Mouse (Mus musculus) adipocyte (in vitro differentiated cells): ENCODE measurements around the gene D11Wsu47e.

Experiments used
- DNase-seq: peaks from one replicate; pipeline ENCODE4 v3.0.0-alpha.2; 2016; ENCODE audit warnings: low spot score

The D11Wsu47e gene

DNA sequence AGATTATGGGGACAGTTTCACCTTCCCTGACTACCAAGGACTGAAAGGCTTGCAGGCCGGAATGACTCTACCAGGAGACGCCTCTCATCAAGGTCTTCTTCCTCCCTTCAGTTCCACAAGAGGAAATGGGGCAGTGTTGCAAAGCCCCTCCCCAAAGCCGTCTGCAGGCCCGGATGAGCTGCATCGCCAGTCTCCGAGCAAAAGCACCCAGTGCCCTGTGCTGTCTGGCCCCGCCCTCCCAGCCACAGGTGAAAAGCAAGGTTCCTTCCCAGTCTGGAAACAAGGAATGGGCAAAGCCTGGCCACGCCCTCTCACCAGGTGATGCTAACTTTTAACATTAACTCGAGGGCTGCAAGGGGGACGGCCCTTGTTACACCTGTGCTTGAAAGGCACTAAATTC, 17.6 kb upstream of the D11Wsu47e start:
- no peak for DNase-seq

DNA sequence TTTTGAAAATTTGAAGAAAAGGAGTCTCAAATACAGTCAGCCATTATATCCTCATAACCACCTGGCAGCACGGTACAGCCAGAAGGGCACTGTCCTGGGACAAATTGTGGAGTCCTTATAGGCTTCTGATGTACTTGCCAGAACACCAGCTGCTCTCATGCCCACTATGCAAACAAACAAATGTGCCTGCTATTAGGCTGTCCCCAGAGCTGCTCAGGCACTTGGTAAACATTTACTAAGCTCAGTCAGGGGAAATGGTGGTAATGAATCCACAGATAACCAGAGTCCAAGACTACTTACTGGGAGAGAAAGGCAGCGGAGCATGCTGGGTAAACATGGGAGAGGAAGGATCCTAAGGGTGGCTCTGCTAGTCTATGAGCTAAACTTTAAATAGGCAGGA, 17.1 kb upstream of the D11Wsu47e start:
- no peak for DNase-seq

- no peak for DNase-seq
Measured at GRCm38 (mm10) chr11:113667704-113668103, 16.5 kb upstream of the D11Wsu47e start.

DNA sequence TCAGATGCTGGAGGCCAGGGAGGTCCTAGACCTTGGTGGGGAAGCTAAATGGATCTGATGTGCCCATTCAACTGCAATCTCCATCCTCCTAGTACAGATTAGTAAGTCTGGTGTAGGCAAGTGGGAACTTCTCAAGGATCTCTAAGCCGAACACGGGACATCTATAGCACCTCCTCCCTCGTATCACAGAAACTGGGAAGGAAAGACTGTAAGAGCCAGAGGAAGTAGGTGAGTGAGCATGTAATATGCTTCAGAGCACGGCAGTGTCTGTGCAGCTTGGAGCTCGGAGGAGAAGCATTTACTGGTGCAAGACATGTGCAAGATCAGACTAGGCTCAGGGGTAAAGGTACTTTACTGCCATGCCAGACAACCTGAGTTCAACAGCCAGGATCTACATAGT, 15.4 kb upstream of the D11Wsu47e start:
- no peak for DNase-seq

DNA sequence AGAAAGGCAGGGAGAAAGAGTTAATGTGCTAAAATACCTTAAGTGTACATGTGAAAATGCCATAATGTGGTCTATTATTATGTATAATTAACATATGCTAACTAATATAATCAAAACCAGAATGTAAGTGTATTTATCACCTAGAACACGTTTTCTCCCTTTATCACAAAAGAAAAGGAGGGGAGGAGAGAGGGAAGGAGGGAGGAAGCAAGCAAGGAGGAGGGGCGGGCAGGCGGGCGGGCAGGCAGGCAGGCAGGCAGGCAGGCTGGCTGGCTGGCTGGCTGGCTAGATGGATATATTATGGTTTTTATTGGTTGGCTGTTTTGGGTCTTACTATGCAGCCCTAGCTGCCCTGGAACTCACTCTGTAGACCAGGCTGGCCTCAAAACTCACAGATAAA, 14.5 kb upstream of the D11Wsu47e start:
- no peak for DNase-seq

DNA sequence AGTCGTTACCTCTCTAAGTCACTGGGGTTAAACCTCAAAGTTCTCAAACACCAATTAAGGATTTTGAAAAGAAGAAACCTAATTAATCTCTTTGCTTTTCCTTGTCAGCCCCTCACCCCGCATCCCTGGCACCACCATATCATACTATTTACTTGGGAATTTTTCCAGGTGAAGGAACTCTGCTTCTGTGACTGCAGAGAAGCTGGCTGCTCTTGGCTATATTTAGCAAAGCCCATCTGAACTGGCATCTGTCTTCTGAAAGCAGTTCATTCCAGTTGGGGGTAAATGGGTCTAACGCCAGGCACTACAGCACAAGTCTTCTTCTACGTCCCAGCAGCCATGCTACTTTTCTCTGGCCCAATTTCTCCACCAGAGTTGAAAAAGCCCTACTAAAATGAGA, 10.6 kb upstream of the D11Wsu47e start:
- no peak for DNase-seq

DNA sequence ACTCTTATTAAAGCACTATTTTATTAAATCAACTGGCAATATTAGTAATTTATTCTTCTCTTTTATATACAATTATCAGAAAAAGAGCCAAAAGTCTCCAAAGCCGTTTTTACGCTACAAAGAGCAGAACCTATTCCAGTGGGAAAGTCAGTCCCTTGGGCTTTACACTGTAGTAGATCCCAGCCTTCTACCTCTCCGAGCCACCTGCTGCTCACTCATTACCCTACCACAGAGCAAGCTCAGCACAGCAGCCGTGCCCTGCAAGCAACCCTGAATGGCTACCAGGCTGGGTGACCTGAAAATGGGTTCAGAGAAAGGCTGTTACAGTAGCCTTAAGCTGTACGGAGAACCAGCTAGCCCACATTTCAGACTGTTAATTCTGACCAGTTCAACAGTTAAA, 9.6 kb upstream of the D11Wsu47e start:
- no peak for DNase-seq

GRCm38 (mm10) chr11:113676847-113677246, 7.4 kb upstream of the D11Wsu47e start:
- no peak for DNase-seq

DNA sequence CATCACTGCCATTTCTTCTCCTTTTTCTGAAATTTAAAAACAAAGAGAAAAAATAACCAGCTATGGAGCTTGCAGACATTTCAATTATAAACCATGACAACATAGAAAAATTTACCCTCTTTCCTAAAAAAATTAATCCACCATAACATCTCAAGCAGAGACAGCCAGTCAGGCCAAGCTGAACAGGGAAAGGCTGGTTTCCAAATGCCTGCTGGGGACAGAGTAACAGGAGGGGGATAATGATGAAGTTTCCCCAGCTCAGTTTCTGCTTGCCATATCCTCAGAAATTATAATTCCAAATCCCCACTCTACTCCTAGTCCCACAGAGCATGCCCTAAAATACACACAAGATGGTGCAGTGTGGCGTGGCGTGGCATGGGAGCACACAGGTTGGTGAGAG, 6.8 kb upstream of the D11Wsu47e start:
- DNase-seq: no peak

GRCm38 (mm10) chr11:113678373-113678772, 5.8 kb upstream of the D11Wsu47e start:
- DNase-seq: no peak

DNA sequence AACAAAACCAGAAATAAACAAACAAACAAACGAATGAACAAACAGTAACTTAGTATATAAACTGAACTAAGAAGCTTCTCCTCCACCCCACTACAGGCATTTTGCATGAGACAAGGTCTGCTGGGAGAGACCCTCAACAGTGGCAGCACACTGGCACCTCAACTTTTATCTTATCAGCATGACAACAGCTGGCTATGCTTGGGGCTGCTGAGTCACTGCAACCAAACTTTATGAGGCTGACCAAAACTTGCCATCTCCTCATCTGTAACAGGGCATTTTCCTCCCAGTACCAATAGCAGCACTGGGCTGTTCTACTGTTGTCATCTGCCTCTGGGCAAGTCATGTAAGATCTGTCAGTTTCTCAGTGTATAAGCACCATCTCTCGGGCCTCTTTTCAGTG, 3.3 kb upstream of the D11Wsu47e start:
- no peak for DNase-seq

- DNase-seq: peak; percentile 66
Measured at GRCm38 (mm10) chr11:113681979-113682378, 2.2 kb upstream of the D11Wsu47e start.

DNA sequence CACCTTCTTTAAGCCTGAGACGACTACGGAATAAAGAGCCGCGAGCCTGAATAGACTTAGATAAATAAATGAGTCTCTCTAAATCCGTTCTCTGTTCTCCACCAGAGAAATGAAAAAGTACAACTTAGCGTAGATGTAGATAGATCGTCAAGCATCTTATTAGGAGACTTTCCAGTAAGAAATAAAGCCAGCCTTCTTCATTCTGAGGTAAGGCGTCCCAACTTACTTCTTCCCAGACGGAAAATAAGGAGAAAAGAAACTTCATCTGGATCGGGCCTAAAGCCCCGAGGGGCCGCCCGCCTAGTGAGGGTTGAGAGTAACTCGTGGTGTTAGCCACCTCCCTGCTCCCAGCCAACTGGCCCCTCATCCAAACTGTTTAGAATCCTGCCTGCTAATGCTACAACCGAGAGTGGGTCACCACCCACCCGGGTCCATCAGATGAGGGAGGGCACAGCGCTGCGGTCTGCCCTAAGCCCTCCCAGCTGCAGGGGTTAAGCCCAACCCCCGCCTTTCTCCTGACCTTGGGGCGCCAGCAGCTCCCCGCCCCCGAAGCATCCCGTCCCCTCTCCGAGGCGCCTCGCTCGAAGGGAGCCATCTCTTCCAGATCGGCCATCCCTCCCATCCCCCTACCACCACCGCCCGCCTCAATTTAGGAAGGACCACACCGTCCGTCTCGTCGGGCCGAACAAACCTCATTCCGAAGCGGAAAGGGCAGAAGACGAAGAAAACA, 1.1 kb upstream of the D11Wsu47e start:
- DNase-seq: peak; percentile 34

- DNase-seq: peak; percentile 30
Measured at GRCm38 (mm10) chr11:113683627-113683956, 620 bp upstream of the D11Wsu47e start.

- DNase-seq: no peak
Measured at GRCm38 (mm10) chr11:113684707-113685426, 655 bp downstream of the D11Wsu47e start.

DNA sequence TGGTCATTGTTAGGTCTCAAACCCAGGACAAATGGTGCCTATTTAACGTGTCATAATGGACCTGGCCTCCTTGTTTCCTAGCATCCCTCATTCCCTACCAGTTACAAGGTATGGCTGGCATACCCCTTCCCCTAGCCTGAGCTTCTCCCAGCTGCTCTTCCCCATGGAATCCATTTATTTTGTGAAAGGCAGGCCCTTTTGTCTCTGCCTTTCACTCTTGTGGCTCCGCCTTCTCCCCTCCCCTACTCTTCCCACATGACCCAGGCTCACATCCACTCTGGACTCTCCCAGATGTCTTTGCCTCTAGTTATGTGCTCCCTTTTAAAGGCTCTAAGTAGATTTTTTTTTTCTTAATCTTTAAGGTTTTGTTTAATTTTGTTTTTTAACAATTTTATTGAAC, 2.8 kb downstream of the D11Wsu47e start:
- peak; percentile 70 for DNase-seq

- DNase-seq: no peak
Measured at GRCm38 (mm10) chr11:113690506-113690905, 6.3 kb downstream of the D11Wsu47e start.

GRCm38 (mm10) chr11:113691318-113691717, 7.1 kb downstream of the D11Wsu47e start:
- no peak for DNase-seq

GRCm38 (mm10) chr11:113691851-113692250, 7.6 kb downstream of the D11Wsu47e start:
- no peak for DNase-seq

GRCm38 (mm10) chr11:113697571-113697970, 13.4 kb downstream of the D11Wsu47e start:
- DNase-seq: no peak

GRCm38 (mm10) chr11:113698013-113698545, 13.9 kb downstream of the D11Wsu47e start:
- DNase-seq: peak; percentile 38

DNA sequence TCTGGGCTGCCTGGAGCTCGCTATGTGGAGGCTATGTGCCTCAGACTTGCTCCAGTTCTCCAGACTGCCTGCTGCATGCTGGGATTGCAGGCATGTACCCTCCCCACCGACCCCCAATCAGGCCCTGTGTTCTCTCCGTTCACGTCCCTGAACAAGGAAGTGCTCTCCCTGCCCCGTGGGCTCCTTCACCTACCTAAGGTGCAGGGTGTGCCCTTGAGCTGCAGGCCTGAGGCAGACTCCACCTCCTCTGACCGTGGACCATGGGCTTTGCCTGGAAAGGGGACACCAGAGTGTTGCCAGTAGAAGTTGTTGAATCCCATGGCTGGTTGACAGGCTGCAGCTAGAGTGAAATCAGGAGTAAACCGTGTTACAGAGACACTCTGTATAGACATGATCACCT, 15.4 kb downstream of the D11Wsu47e start:
- no peak for DNase-seq

DNA sequence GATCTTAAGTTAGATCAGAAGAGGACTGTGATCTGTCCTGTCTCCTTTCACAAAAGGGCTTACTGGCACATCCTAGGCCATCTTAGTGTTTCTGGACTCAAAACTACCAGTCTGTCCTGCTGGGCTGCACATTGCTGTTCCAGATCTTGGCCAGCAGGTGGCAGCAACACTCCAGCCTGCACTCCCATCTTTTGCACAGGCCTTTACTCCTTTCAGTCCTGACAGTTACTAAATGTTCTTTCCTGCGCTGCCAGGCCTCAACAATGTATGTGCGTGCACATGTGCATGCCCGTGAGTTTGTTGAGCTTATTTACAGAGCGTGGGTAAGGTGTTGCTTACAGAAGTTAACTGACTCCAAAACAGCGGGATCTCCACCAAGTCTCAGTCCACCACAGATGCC, 19.5 kb downstream of the D11Wsu47e start:
- peak; percentile 82 for DNase-seq
